Mouse (Mus musculus): ENCODE measurements around the gene Scmh1.

The Scmh1 gene

GRCm38 (mm10) chr4:120556592-120556991 is 151.5 kb downstream of the Scmh1 start:
- no peak for DNase-seq (ENCODE audit: low spot score)

GRCm38 (mm10) chr4:120565726-120566125 is 160.6 kb downstream of the Scmh1 start:
- no peak for DNase-seq (ENCODE audit: low spot score)

GRCm38 (mm10) chr4:120568005-120568404 is 162.9 kb downstream of the Scmh1 start:
- DNase-seq (ENCODE audit: low spot score): no peak

- no peak for DNase-seq (ENCODE audit: low spot score)
Measured at GRCm38 (mm10) chr4:120569025-120569424, 163.9 kb downstream of the Scmh1 start.

GRCm38 (mm10) chr4:120569486-120570437 is 164.7 kb downstream of the Scmh1 start, which contains the start of gene Ctps:
Gene Ctps, minus strand, starts transcription at chr4:120570276.
- peak; percentile 96 for DNase-seq (ENCODE audit: low spot score)

GRCm38 (mm10) chr4:120570438-120571069 is 165.5 kb downstream of the Scmh1 start:
- no peak for DNase-seq (ENCODE audit: low spot score)

GRCm38 (mm10) chr4:120571070-120571464 is 166.0 kb downstream of the Scmh1 start:
- DNase-seq (ENCODE audit: low spot score): no peak

GRCm38 (mm10) chr4:120571691-120572090 is 166.6 kb downstream of the Scmh1 start:
- no peak for DNase-seq (ENCODE audit: low spot score)
